Mouse (Mus musculus) C2C12 (cell line): ENCODE measurements around the gene Pspn.

Source experiments
- CTCF ChIP-seq: IDR thresholded peaks from one replicate; pipeline ENCODE4 v1.5.1; 2011; ENCODE audit not compliant: control insufficient read depth, insufficient read depth, insufficient read length
- MYOG ChIP-seq: IDR thresholded peaks from one replicate; pipeline ENCODE4 v1.6.1; 2011; ENCODE audit not compliant: control insufficient read depth, insufficient read length; ENCODE audit errors: extremely low read depth
- USF1 ChIP-seq: IDR thresholded peaks from one replicate; pipeline ENCODE4 v1.6.1; 2011; ENCODE audit warnings: low read depth, mild to moderate bottlenecking, control low read depth, moderate library complexity

DNA sequence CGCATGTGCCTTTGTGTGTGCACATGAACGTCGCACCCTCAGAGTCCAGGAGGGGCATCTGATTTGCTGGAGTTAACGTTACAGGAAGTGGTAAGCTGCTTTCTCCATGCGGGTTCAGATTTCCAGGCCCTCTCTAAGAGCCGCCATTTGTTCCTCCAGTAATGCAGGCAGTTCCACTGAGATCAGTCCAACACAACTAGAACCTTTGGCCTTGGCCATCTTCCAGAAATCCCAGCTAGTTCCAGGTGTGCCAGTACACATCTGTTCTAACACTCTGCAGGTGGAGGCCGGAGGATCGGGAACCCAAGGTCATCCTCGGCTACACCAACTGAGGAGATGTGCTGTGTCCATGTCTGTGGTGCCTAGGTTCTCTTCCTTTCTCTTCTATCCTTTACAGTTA lies 14.9 kb downstream of the Pspn start:
- TF ChIP-seq CTCF: no peak
- TF ChIP-seq USF1: no peak
- TF ChIP-seq MYOG: no peak
